Mouse (Mus musculus): Measurements from ENCODE around the gene Gm35549.

GRCm38 (mm10) chr9:122860752-122861151 is 16.9 kb upstream of the Gm35549 start:
- TF ChIP-seq CTCF (IDR thresholded peaks at IDR 0.05; ENCODE audit: control insufficient read depth, insufficient read depth, low read length) (no peak), POLR2A (IDR thresholded peaks at IDR 0.05; ENCODE audit: borderline replicate concordance, control insufficient read depth, low read depth, low read length) (no peak)
